In the genomic region with DNA sequence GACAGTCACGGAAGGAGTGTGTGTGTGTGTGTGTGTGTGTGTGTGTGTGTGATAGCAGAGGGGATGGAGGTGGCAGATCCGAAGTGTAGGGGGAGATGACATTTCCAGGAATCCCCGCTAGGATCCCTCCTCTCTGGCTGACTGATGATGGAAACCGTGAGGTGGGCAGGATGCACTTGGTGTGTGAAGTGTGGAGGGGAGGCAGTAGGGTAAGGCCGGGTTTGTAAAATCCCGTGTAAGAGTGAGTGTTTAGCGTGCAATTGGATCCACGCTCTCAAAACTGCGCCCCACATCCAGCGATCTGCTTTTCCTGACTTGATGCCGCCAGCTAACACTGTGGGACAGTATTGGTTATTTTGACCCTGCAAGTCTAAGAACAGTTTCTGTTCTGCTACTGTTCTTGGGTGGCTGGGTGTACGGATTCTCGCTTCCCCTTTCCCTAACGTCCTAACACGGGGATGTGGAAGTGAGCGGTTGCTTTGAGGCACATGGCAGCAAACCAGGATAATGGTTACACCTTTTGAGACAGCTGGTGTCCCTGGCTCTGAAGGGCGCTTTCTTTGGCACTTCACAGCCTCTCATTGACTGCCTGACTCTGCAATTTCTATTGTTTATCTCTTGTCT, we compare ENCODE assay signal across 8 mouse cellular contexts. TPM values are rescaled to one million over a fixed set of nuclear protein-coding genes. Genes with fewer than 3 reads are reported as not detected.
DNase-seq lines count a peak whose midpoint lies in the region; ATAC-seq and TF ChIP-seq lines count a peak whose summit lies in the region.

No protein-coding gene starts in this region.

- DNase-seq in left cerebral cortex, adult 2 months (ENCODE audit: extremely low spot score in 1 of 2, low spot score in 2 of 2) = peak in 1 of 2 experiments; percentile 31
- DNase-seq in left cerebral cortex, postnatal 36 days (ENCODE audit: low spot score in 2 of 2) = no peak
- peak; percentile 72 for DNase-seq in cerebellum, adult 11-12 months
- peak; percentile 31 for DNase-seq in left cerebral cortex, postnatal 4 days
- DNase-seq in right cerebral cortex, adult 2 months (ENCODE audit: low spot score in 2 of 2) = no peak
- DNase-seq in embryo, embryonic 9.5 days (ENCODE audit: extremely low spot score) = no peak

- no peaks in the 10 kb centered on the region for H3K9me3 ChIP-seq in midbrain, embryonic 13.5 days

- H3K4me1 ChIP-seq in midbrain, embryonic 13.5 days (replicated peaks) = peaks cover 33% of the 10 kb centered on the region

- no peaks in the 10 kb centered on the region for H3K36me3 ChIP-seq in midbrain, embryonic 13.5 days

- ATAC-seq in granulocyte monocyte progenitor cell, adult 5-6 weeks (replicated peaks; ENCODE audit: poor library complexity, severe bottlenecking) = peak; percentile 79
- ATAC-seq in midbrain, embryonic 13.5 days = no peak; the same call in 1 of the 2 replicates

- WGBS in midbrain, embryonic 13.5 days = 2% methylated on average over 17 of the region's 17 CpGs

- H3K9ac ChIP-seq in midbrain, embryonic 13.5 days (replicated peaks) = peak overlapping the region; percentile 85

- peak overlapping the region; percentile 97 for H3K27ac ChIP-seq in left cerebral cortex, adult 2 months
- peak overlapping the region; percentile 93 for H3K27ac ChIP-seq in midbrain, embryonic 13.5 days

- 0 out of 2 replicates have a peak, but pooled peaks cover 3% of the 10 kb centered on the region for H3K27me3 ChIP-seq in midbrain, embryonic 13.5 days

- intact Hi-C loops in left cerebral cortex, adult 2 months (cut with DNase I) = loop anchor here (2.0 to 10.0 kb wide), 4 partner anchors 181 to 465 kb away; no protein-coding TSS in a partner anchor
- intact Hi-C loops in left cerebral cortex, postnatal 36 days (cut with DNase I) = loop anchor here (5.0 to 10.0 kb wide), 5 partner anchors 98 to 215 kb away; no protein-coding TSS in a partner anchor
- intact Hi-C loops in left cerebral cortex, postnatal 4 days (cut with DNase I) = loop anchor here (5.0 to 10.0 kb wide), 2 partner anchors 185 to 382 kb away; no protein-coding TSS in a partner anchor

- H3K4me2 ChIP-seq in midbrain, embryonic 13.5 days (replicated peaks) = peak overlapping the region; percentile 66

- TF ChIP-seq CTCF in left cerebral cortex, adult 2 months (IDR thresholded peaks at IDR 0.05) = no peak

- H3K4me3 ChIP-seq in left cerebral cortex, adult 2 months = peak overlapping the region; percentile 83
- peak overlapping the region; percentile 75 for H3K4me3 ChIP-seq in midbrain, embryonic 13.5 days (replicated peaks)

RNA-seq across cellular contexts. Expression of a gene that starts 0.7 kb away (rescaled TPM):
- total RNA-seq in left cerebral cortex, adult 2 months (2021) = 100 to 1,000 TPM; 127 to 134 TPM
- total RNA-seq in left cerebral cortex, postnatal 36 days (2021) = 100 to 1,000 TPM; 120 to 138 TPM
- total RNA-seq in granulocyte monocyte progenitor cell, adult 5-6 weeks (2014; fragmentation: Nextera tagmentation) = 12.0 and 12.4 TPM in 2 replicates
- total RNA-seq in granulocyte monocyte progenitor cell, adult 5-6 weeks (2017) = 10.3 and 13.6 TPM in 2 replicates
- 100 to 1,000 TPM; 177 to 198 TPM for total RNA-seq in left cerebral cortex, postnatal 4 days (2021)
- 4.9 and 6.3 TPM in 2 replicates for polyA plus RNA-seq in midbrain, embryonic 13.5 days (2015; fragmentation: Nextera tagmentation; extraction: Ambion mirVana)

Comparison
In these comparisons a context has a peak if more than half of its experiments do, and no peak if none do; other contexts are left out.
1. DNase-seq: peak in cerebellum, adult 11-12 months (single experiment) and left cerebral cortex, postnatal 4 days (single experiment); none in left cerebral cortex, postnatal 36 days (0 of 2), right cerebral cortex, adult 2 months (0 of 2) and embryo, embryonic 9.5 days (single experiment).
2. RNA of a gene that starts 0.7 kb away (total RNA-seq): 177 to 198 TPM in left cerebral cortex, postnatal 4 days, 120 to 138 TPM in left cerebral cortex, postnatal 36 days and 127 to 134 TPM in left cerebral cortex, adult 2 months; 10.3 to 13.6 TPM in granulocyte monocyte progenitor cell, adult 5-6 weeks; every median in the first group is over 4 times any median in the second.